Mouse (Mus musculus) heart, adult 8-10 months (tissue): ENCODE measurements around the gene Tmem171. TPM values are rescaled to one million over a fixed set of nuclear protein-coding genes. Genes with fewer than 3 reads are reported as not detected.

ENCODE experiments used
- DNase-seq: peaks from one replicate; pipeline ENCODE4 v3.0.0; 2022; ENCODE audit warnings: low spot score
- total RNA-seq, 4 experiments: library from RNA; stranded (reverse); gene quantifications; 2 replicates each; pipeline ENCODE4 v1.2.4; 2022

The Tmem171 gene
- total RNA-seq, 4 experiments from 2014 or later, result 3.5 to 8.8 (median 4.3) TPM

- DNase-seq, result no peak
Observed at GRCm38 (mm10) chr13:98647775-98648568, 46.7 kb downstream of the Tmem171 start.

- DNase-seq, result no peak
Observed at GRCm38 (mm10) chr13:98638507-98639166, 56.0 kb downstream of the Tmem171 start.

- no peak for DNase-seq
Observed at GRCm38 (mm10) chr13:98637145-98637544, 57.5 kb downstream of the Tmem171 start, which contains the start of gene Tmem174. Gene Tmem174, minus strand, starts transcription at chr13:98637410.

- no peak for DNase-seq
Observed at GRCm38 (mm10) chr13:98636571-98636970, 58.1 kb downstream of the Tmem171 start.

Other genes starting within 250 kb of the Tmem171 start
- not detected for gene Gm10320, start 202.8 kb downstream of the Tmem171 start, total RNA-seq
- not detected for gene Tmem174, start 57.4 kb downstream of the Tmem171 start, total RNA-seq
- gene Fcho2, start 120.6 kb upstream of the Tmem171 start, total RNA-seq, result 10 to 100 TPM; 28.4 to 41.0 (median 36.0) TPM
- gene Tnpo1, start 231.6 kb upstream of the Tmem171 start, total RNA-seq, result 10 to 100 TPM; 60.0 to 73.3 (median 64.3) TPM